Mouse (Mus musculus): ENCODE measurements around the gene Gm21885. TPM values are rescaled to one million over a fixed set of nuclear protein-coding genes. Genes with fewer than 3 reads are reported as not detected.
A peak's percentile ranks its signal among the peaks of the same experiment; 100 is the strongest.

Gm21885 gene
- polyA plus RNA-seq, 1 experiment = not detected

GRCm38 (mm10) chr11:94327693-94328643, 46.3 kb downstream of the Gm21885 start, which contains the start of gene Ankrd40:
Gene Ankrd40, plus strand, starts transcription at chr11:94328001.
- Histone ChIP-seq H3K4me1 (ENCODE audit: control insufficient read depth, insufficient read depth, low read length) (no peaks in the 10 kb centered on the region; the same call in 1 of the 2 replicates), H3K4me3 (replicated peaks; ENCODE audit: control insufficient read depth, low read depth, low read length) (peak within 1 kb of the TSS; percentile 77), H3K27ac (ENCODE audit: control insufficient read depth, insufficient read depth, low read depth, low read length, poor library complexity) (peak within 1 kb of the TSS; percentile 67)
- WGBS = under 1% methylated on average over 76 of the region's 78 CpGs
- TF ChIP-seq POLR2A (IDR thresholded peaks at IDR 0.05; ENCODE audit: borderline replicate concordance, control insufficient read depth, low read depth, low read length) = peak; percentile 38; the same call in 1 of the 2 replicates
- no peak for TF ChIP-seq CTCF (IDR thresholded peaks at IDR 0.05; ENCODE audit: control insufficient read depth, insufficient read depth, low read length)

GRCm38 (mm10) chr11:94328644-94329025, 47.0 kb downstream of the Gm21885 start:
- TF ChIP-seq CTCF (IDR thresholded peaks at IDR 0.05; ENCODE audit: control insufficient read depth, insufficient read depth, low read length) (no peak), POLR2A (IDR thresholded peaks at IDR 0.05; ENCODE audit: borderline replicate concordance, control insufficient read depth, low read depth, low read length) (no peak)
- WGBS = 4% methylated on average over 10 of the region's 10 CpGs
- Histone ChIP-seq H3K4me1 (ENCODE audit: control insufficient read depth, insufficient read depth, low read length) (no peaks in the 10 kb centered on the region; the same call in 1 of the 2 replicates), H3K4me3 (replicated peaks; ENCODE audit: control insufficient read depth, low read depth, low read length) (peak overlapping the region; percentile 77), H3K27ac (ENCODE audit: control insufficient read depth, insufficient read depth, low read depth, low read length, poor library complexity) (no peak overlapping the region)

GRCm38 (mm10) chr11:94329270-94329891, 47.7 kb downstream of the Gm21885 start:
- TF ChIP-seq CTCF (IDR thresholded peaks at IDR 0.05; ENCODE audit: control insufficient read depth, insufficient read depth, low read length) (peak; percentile 35; the same call in 1 of the 2 replicates), POLR2A (IDR thresholded peaks at IDR 0.05; ENCODE audit: borderline replicate concordance, control insufficient read depth, low read depth, low read length) (no peak)
- WGBS = 60% methylated on average over 4 of the region's 4 CpGs
- Histone ChIP-seq H3K27ac (ENCODE audit: control insufficient read depth, insufficient read depth, low read depth, low read length, poor library complexity) (no peak overlapping the region), H3K4me1 (ENCODE audit: control insufficient read depth, insufficient read depth, low read length) (no peaks in the 10 kb centered on the region; the same call in 1 of the 2 replicates), H3K4me3 (replicated peaks; ENCODE audit: control insufficient read depth, low read depth, low read length) (no peak overlapping the region)

GRCm38 (mm10) chr11:94330211-94330610, 48.5 kb downstream of the Gm21885 start:
- TF ChIP-seq CTCF (IDR thresholded peaks at IDR 0.05; ENCODE audit: control insufficient read depth, insufficient read depth, low read length) (no peak), POLR2A (IDR thresholded peaks at IDR 0.05; ENCODE audit: borderline replicate concordance, control insufficient read depth, low read depth, low read length) (no peak)
- 92% methylated on average over 3 of the region's 3 CpGs for WGBS
- H3K4me3 ChIP-seq (replicated peaks; ENCODE audit: control insufficient read depth, low read depth, low read length) = no peak overlapping the region
- no peaks in the 10 kb centered on the region; the same call in 1 of the 2 replicates for H3K4me1 ChIP-seq (ENCODE audit: control insufficient read depth, insufficient read depth, low read length)
- H3K27ac ChIP-seq (ENCODE audit: control insufficient read depth, insufficient read depth, low read depth, low read length, poor library complexity) = no peak overlapping the region

GRCm38 (mm10) chr11:94332726-94333125, 51.1 kb downstream of the Gm21885 start:
- Histone ChIP-seq H3K4me1 (ENCODE audit: control insufficient read depth, insufficient read depth, low read length) (no peaks in the 10 kb centered on the region; the same call in 1 of the 2 replicates), H3K27ac (ENCODE audit: control insufficient read depth, insufficient read depth, low read depth, low read length, poor library complexity) (no peak overlapping the region), H3K4me3 (replicated peaks; ENCODE audit: control insufficient read depth, low read depth, low read length) (no peak overlapping the region)
- no peak for TF ChIP-seq CTCF (IDR thresholded peaks at IDR 0.05; ENCODE audit: control insufficient read depth, insufficient read depth, low read length)
- TF ChIP-seq POLR2A (IDR thresholded peaks at IDR 0.05; ENCODE audit: borderline replicate concordance, control insufficient read depth, low read depth, low read length) = no peak
- WGBS = 92% methylated on average over 6 of the region's 6 CpGs

- WGBS = 76% methylated on average over 8 of the region's 8 CpGs
- Histone ChIP-seq H3K27ac (ENCODE audit: control insufficient read depth, insufficient read depth, low read depth, low read length, poor library complexity) (peak overlapping the region; percentile 10; the same call in 1 of the 2 replicates), H3K4me1 (ENCODE audit: control insufficient read depth, insufficient read depth, low read length) (no peaks in the 10 kb centered on the region; the same call in 1 of the 2 replicates), H3K4me3 (replicated peaks; ENCODE audit: control insufficient read depth, low read depth, low read length) (no peak overlapping the region)
- no peak for TF ChIP-seq CTCF (IDR thresholded peaks at IDR 0.05; ENCODE audit: control insufficient read depth, insufficient read depth, low read length)
- no peak for TF ChIP-seq POLR2A (IDR thresholded peaks at IDR 0.05; ENCODE audit: borderline replicate concordance, control insufficient read depth, low read depth, low read length)
These were observed 52.8 kb downstream of the Gm21885 start for GRCm38 (mm10) chr11:94334386-94334968.

Other genes with a start within 250 kb of the Gm21885 start
- gene Tob1, start 70.4 kb upstream of the Gm21885 start, polyA plus RNA-seq (2011; ENCODE audit: insufficient read depth, insufficient read length, low replicate concordance, missing spikeins) = 3.3 and 6.4 TPM in 2 replicates
- 0.42 TPM in 1 of 2 replicates, not detected in the other for gene Wfikkn2, start 35.9 kb upstream of the Gm21885 start, polyA plus RNA-seq (2011; ENCODE audit: insufficient read depth, insufficient read length, low replicate concordance, missing spikeins)
- gene Luc7l3, start 40.1 kb downstream of the Gm21885 start, polyA plus RNA-seq (2011; ENCODE audit: insufficient read depth, insufficient read length, low replicate concordance, missing spikeins) = 172 and 213 TPM in 2 replicates
- gene Ankrd40, start 46.1 kb downstream of the Gm21885 start, polyA plus RNA-seq (2011; ENCODE audit: insufficient read depth, insufficient read length, low replicate concordance, missing spikeins) = 12.9 and 18.6 TPM in 2 replicates
- 6.4 and 7.4 TPM in 2 replicates for gene Abcc3, start 111.1 kb downstream of the Gm21885 start, polyA plus RNA-seq (2011; ENCODE audit: insufficient read depth, insufficient read length, low replicate concordance, missing spikeins)
- gene Cacna1g, start 192.3 kb downstream of the Gm21885 start, polyA plus RNA-seq (2011; ENCODE audit: insufficient read depth, insufficient read length, low replicate concordance, missing spikeins) = 13.7 and 26.8 TPM in 2 replicates
- not detected in 2 replicates for gene Spata20, start 204.3 kb downstream of the Gm21885 start, polyA plus RNA-seq (2011; ENCODE audit: insufficient read depth, insufficient read length, low replicate concordance, missing spikeins)
- gene Epn3, start 218.1 kb downstream of the Gm21885 start, polyA plus RNA-seq (2011; ENCODE audit: insufficient read depth, insufficient read length, low replicate concordance, missing spikeins) = not detected in 2 replicates
- gene Mycbpap, start 239.9 kb downstream of the Gm21885 start, polyA plus RNA-seq (2011; ENCODE audit: insufficient read depth, insufficient read length, low replicate concordance, missing spikeins) = 3.4 TPM in 1 of 2 replicates, not detected in the other

Measured in bone marrow, adult 2 months (tissue).